39 mouse cellular contexts compared by ENCODE assay signal in genomic region chr5:25275629-25276028, GRCm38 (mm10). TPM values are rescaled to one million over a fixed set of nuclear protein-coding genes. Genes with fewer than 3 reads are reported as not detected.
"Had no signal": no experiment of that assay in that cellular context is flagged by ENCODE, and none has a peak within 500 bp of the region (broad histone marks: within the 10 kb centered on the region; RNA-seq: fewer than 3 reads in every experiment).

No protein-coding gene starts in this region.

- H3K9ac ChIP-seq: heart, embryonic 12.5 days; hindbrain, embryonic 12.5 days; hindbrain, embryonic 14.5 days; intestine, embryonic 15.5 days; limb, embryonic 12.5 days; liver, embryonic 12.5 days; liver, embryonic 14.5 days had no signal

- H3K27ac ChIP-seq: gastrocnemius, adult 2 months; heart, adult 2 months; heart, embryonic 10.5 days; hindbrain, embryonic 10.5 days; hindbrain, embryonic 12.5 days; hindbrain, embryonic 14.5 days; intestine, embryonic 15.5 days; layer of hippocampus, adult 2 months; left cerebral cortex, adult 2 months; limb, embryonic 10.5 days; limb, embryonic 12.5 days; liver, embryonic 12.5 days; liver, embryonic 14.5 days had no signal

- H3K27me3 ChIP-seq: heart, embryonic 12.5 days; hindbrain, embryonic 12.5 days; intestine, embryonic 15.5 days; limb, embryonic 12.5 days; liver, embryonic 12.5 days had no signal

- ATAC-seq: hindbrain, embryonic 16.5 days; inflammation-experienced regulatory T-cells, adult 6 months; intestine, embryonic 15.5 days; intestine, postnatal 0 days; liver, embryonic 12.5 days had no signal

- H3K4me1 ChIP-seq: heart, embryonic 10.5 days; heart, embryonic 12.5 days; hindbrain, embryonic 10.5 days; hindbrain, embryonic 12.5 days; intestine, embryonic 15.5 days; limb, embryonic 10.5 days; limb, embryonic 12.5 days; liver, embryonic 12.5 days had no signal

- DNase-seq: gastrocnemius, adult 2 months; gastrocnemius, postnatal 10 days; gastrocnemius, postnatal 25 days; heart, adult 2 months; heart, postnatal 10 days; heart, postnatal 4 days; kidney, adult 18-20 months; kidney, adult 8-10 months; kidney, postnatal 10 days; kidney, postnatal 25 days; kidney, postnatal 4 days; liver had no signal

- H3K9me3 ChIP-seq: heart, embryonic 10.5 days; heart, embryonic 12.5 days; hindbrain, embryonic 10.5 days; hindbrain, embryonic 12.5 days; intestine, embryonic 15.5 days; limb, embryonic 10.5 days; limb, embryonic 12.5 days; liver, embryonic 12.5 days had no signal

- H3K4me3 ChIP-seq: gastrocnemius, adult 2 months; heart, adult 2 months; heart, embryonic 10.5 days; heart, embryonic 12.5 days; hindbrain, embryonic 10.5 days; hindbrain, embryonic 12.5 days; intestine, embryonic 15.5 days; layer of hippocampus, adult 2 months; left cerebral cortex, adult 2 months; limb, embryonic 10.5 days; limb, embryonic 12.5 days; liver, embryonic 12.5 days had no signal

RNA-seq across cellular contexts. Expression of gene E130116L18Rik, which starts 52.7 kb away (rescaled TPM):
- total RNA-seq: gastrocnemius, adult 2 months; gastrocnemius, postnatal 10 days; gastrocnemius, postnatal 25 days; gastrocnemius, postnatal 4 days; granulocyte monocyte progenitor cell, adult 5-6 weeks; heart, adult 2 months; heart, postnatal 10 days; heart, postnatal 25 days; heart, postnatal 4 days; layer of hippocampus, adult 2 months; layer of hippocampus, postnatal 10 days; layer of hippocampus, postnatal 25 days; left cerebral cortex, adult 2 months; left cerebral cortex, postnatal 14 days; left cerebral cortex, postnatal 36 days had no signal
- polyA plus RNA-seq: heart, adult 2 months; heart, embryonic 10.5 days; heart, embryonic 12.5 days; heart, embryonic 14.5 days; heart, embryonic 16.5 days; hindbrain, embryonic 10.5 days; hindbrain, embryonic 12.5 days; hindbrain, embryonic 14.5 days; hindbrain, embryonic 16.5 days; inflammation-experienced regulatory T-cells, adult 6 months; intestine, embryonic 15.5 days; kidney, embryonic 14.5 days; kidney, embryonic 16.5 days; limb, embryonic 10.5 days; limb, embryonic 12.5 days; limb, embryonic 14.5 days; liver, embryonic 14.5 days had no signal
